Mouse (Mus musculus): ENCODE measurements at regions not wholly inside any gene's neighbourhood (a gene's known extent, or its start where the extent isn't known, plus 50 kb on each side); places are given as distances from the start of the nearest gene placed in this dataset.
"Not testable (repeated sequence)": the region's sequence is repeated elsewhere in the genome, so short reads cannot be mapped to it uniquely, and the experiment has no call there.

GRCm38 (mm10) chr3:58205526-58205925 lies 209.0 kb upstream of the Tsc22d2 start:
- no peak for DNase-seq (ENCODE audit: inconsistent age in 2 of 2, low spot score in 1 of 2)

GRCm38 (mm10) chr3:58206776-58207398 lies 207.6 kb upstream of the Tsc22d2 start:
- DNase-seq (ENCODE audit: inconsistent age in 2 of 2, low spot score in 1 of 2), result peak; percentile 11 to 62

GRCm38 (mm10) chr3:58211016-58211415 lies 203.5 kb upstream of the Tsc22d2 start:
- peak; percentile 63 to 80 for DNase-seq (ENCODE audit: inconsistent age in 2 of 2, low spot score in 1 of 2)

- peak in 1 of 2 experiments; percentile 24 for DNase-seq (ENCODE audit: inconsistent age in 2 of 2, low spot score in 1 of 2)
Measured at GRCm38 (mm10) chr3:58224696-58225095, 189.8 kb upstream of the Tsc22d2 start.

- DNase-seq (ENCODE audit: inconsistent age in 2 of 2, low spot score in 1 of 2), result no peak
Measured at GRCm38 (mm10) chr3:58226447-58227321, 187.8 kb upstream of the Tsc22d2 start.

GRCm38 (mm10) chr3:58227322-58227627 lies 187.2 kb upstream of the Tsc22d2 start:
- no peak for DNase-seq (ENCODE audit: inconsistent age in 2 of 2, low spot score in 1 of 2)

GRCm38 (mm10) chr3:58228189-58228588 lies 186.3 kb upstream of the Tsc22d2 start:
- no peak for DNase-seq (ENCODE audit: inconsistent age in 2 of 2, low spot score in 1 of 2)

- DNase-seq (ENCODE audit: inconsistent age in 2 of 2, low spot score in 1 of 2), result no peak
Measured at GRCm38 (mm10) chr3:58231746-58232145, 182.8 kb upstream of the Tsc22d2 start.

- no peak for DNase-seq (ENCODE audit: inconsistent age in 2 of 2, low spot score in 1 of 2)
Measured at GRCm38 (mm10) chr3:58233296-58233695, 181.2 kb upstream of the Tsc22d2 start.

GRCm38 (mm10) chr3:58234846-58235630 lies 179.5 kb upstream of the Tsc22d2 start:
- DNase-seq (ENCODE audit: inconsistent age in 2 of 2, low spot score in 1 of 2), result no peak

GRCm38 (mm10) chr3:58238111-58238510 lies 176.4 kb upstream of the Tsc22d2 start:
- no peak for DNase-seq (ENCODE audit: inconsistent age in 2 of 2, low spot score in 1 of 2)

GRCm38 (mm10) chr3:58240775-58241174 lies 173.7 kb upstream of the Tsc22d2 start:
- DNase-seq (ENCODE audit: inconsistent age in 2 of 2, low spot score in 1 of 2), result no peak

GRCm38 (mm10) chr3:58245361-58245760 lies 169.2 kb upstream of the Tsc22d2 start:
- DNase-seq (ENCODE audit: inconsistent age in 2 of 2, low spot score in 1 of 2), result no peak

GRCm38 (mm10) chr3:58247989-58248388 lies 166.5 kb upstream of the Tsc22d2 start:
- no peak for DNase-seq (ENCODE audit: inconsistent age in 2 of 2, low spot score in 1 of 2)

GRCm38 (mm10) chr3:58253942-58254341 lies 160.6 kb upstream of the Tsc22d2 start:
- DNase-seq (ENCODE audit: inconsistent age in 2 of 2, low spot score in 1 of 2), result peak in 1 of 2 experiments; percentile 48

- no peak for DNase-seq (ENCODE audit: inconsistent age in 2 of 2, low spot score in 1 of 2)
Measured at GRCm38 (mm10) chr3:58267606-58268325, 146.7 kb upstream of the Tsc22d2 start.

- DNase-seq (ENCODE audit: inconsistent age in 2 of 2, low spot score in 1 of 2), result not testable (repeated sequence)
Measured at GRCm38 (mm10) chr3:58271441-58271840, 143.1 kb upstream of the Tsc22d2 start.

- DNase-seq (ENCODE audit: inconsistent age in 2 of 2, low spot score in 1 of 2), result no peak
Measured at GRCm38 (mm10) chr3:58281291-58281690, 133.2 kb upstream of the Tsc22d2 start.

GRCm38 (mm10) chr3:58284371-58284770 lies 130.1 kb upstream of the Tsc22d2 start:
- peak; percentile 40 to 86 for DNase-seq (ENCODE audit: inconsistent age in 2 of 2, low spot score in 1 of 2)

GRCm38 (mm10) chr3:58295810-58296209 lies 118.7 kb upstream of the Tsc22d2 start:
- DNase-seq (ENCODE audit: inconsistent age in 2 of 2, low spot score in 1 of 2), result no peak

GRCm38 (mm10) chr3:58300213-58300612 lies 114.3 kb upstream of the Tsc22d2 start:
- no peak for DNase-seq (ENCODE audit: inconsistent age in 2 of 2, low spot score in 1 of 2)
